Mouse (Mus musculus): ENCODE data around the gene Mt4. TPM values are rescaled to one million over a fixed set of nuclear protein-coding genes. Genes with fewer than 3 reads are reported as not detected.

Gene Mt4
- polyA plus RNA-seq, 1 experiment from 2014 or later: not detected

GRCm38 (mm10) chr8:94180561-94180908 is 43.5 kb downstream of the Mt4 start:
- Histone ChIP-seq H3K4me3 (ENCODE audit: low read depth, low read length) (no peak overlapping the region), H3K9ac (replicated peaks; ENCODE audit: low read depth, low read length) (no peak overlapping the region), H3K4me2 (ENCODE audit: low read depth, low read length) (peak overlapping the region; percentile 53; the same call in 1 of the 2 replicates), H3K4me1 (ENCODE audit: control insufficient read depth, insufficient read depth, low read length) (peaks cover 10% of the 10 kb centered on the region; the same call in 1 of the 2 replicates), H3K27me3 (ENCODE audit: control insufficient read depth, insufficient read depth, low read length) (peaks cover 42% of the 10 kb centered on the region), H3K27ac (ENCODE audit: low read depth, low read length) (no peak overlapping the region), H3K36me3 (ENCODE audit: control insufficient read depth, insufficient read depth, low read length) (no peaks in the 10 kb centered on the region), H3K9me3 (ENCODE audit: control insufficient read depth, low read length) (no peaks in the 10 kb centered on the region)
- WGBS: 70% methylated on average over 1 of the region's 1 CpGs
- no peak for ATAC-seq (ENCODE audit: low read depth)

- Histone ChIP-seq H3K4me3 (ENCODE audit: low read depth, low read length) (no peak overlapping the region), H3K4me1 (ENCODE audit: control insufficient read depth, insufficient read depth, low read length) (peaks cover 15% of the 10 kb centered on the region; the same call in 1 of the 2 replicates), H3K27ac (ENCODE audit: low read depth, low read length) (no peak overlapping the region), H3K9ac (replicated peaks; ENCODE audit: low read depth, low read length) (no peak overlapping the region), H3K36me3 (ENCODE audit: control insufficient read depth, insufficient read depth, low read length) (no peaks in the 10 kb centered on the region), H3K9me3 (ENCODE audit: control insufficient read depth, low read length) (no peaks in the 10 kb centered on the region), H3K4me2 (ENCODE audit: low read depth, low read length) (no peak overlapping the region; the same call in 1 of the 2 replicates), H3K27me3 (ENCODE audit: control insufficient read depth, insufficient read depth, low read length) (peaks cover 53% of the 10 kb centered on the region)
- ATAC-seq (ENCODE audit: low read depth): no peak
- 66% methylated on average over 13 of the region's 13 CpGs for WGBS
Measured at GRCm38 (mm10) chr8:94182055-94182929, 45.3 kb downstream of the Mt4 start.

GRCm38 (mm10) chr8:94183117-94183516 is 46.1 kb downstream of the Mt4 start:
- H3K4me3 ChIP-seq (ENCODE audit: low read depth, low read length): 0 out of 2 replicates have a peak overlapping the region, but pooled peaks have one; percentile 9
- peaks cover 52% of the 10 kb centered on the region for H3K27me3 ChIP-seq (ENCODE audit: control insufficient read depth, insufficient read depth, low read length)
- H3K4me2 ChIP-seq (ENCODE audit: low read depth, low read length): peak overlapping the region; percentile 26
- H3K9ac ChIP-seq (replicated peaks; ENCODE audit: low read depth, low read length): no peak overlapping the region
- peak; percentile 33; the same call in 1 of the 2 replicates for ATAC-seq (ENCODE audit: low read depth)
- H3K36me3 ChIP-seq (ENCODE audit: control insufficient read depth, insufficient read depth, low read length): no peaks in the 10 kb centered on the region
- no peaks in the 10 kb centered on the region for H3K9me3 ChIP-seq (ENCODE audit: control insufficient read depth, low read length)
- no peak overlapping the region for H3K27ac ChIP-seq (ENCODE audit: low read depth, low read length)
- 1% methylated on average over 16 of the region's 16 CpGs for WGBS
- peaks cover 15% of the 10 kb centered on the region; the same call in 1 of the 2 replicates for H3K4me1 ChIP-seq (ENCODE audit: control insufficient read depth, insufficient read depth, low read length)

DNA sequence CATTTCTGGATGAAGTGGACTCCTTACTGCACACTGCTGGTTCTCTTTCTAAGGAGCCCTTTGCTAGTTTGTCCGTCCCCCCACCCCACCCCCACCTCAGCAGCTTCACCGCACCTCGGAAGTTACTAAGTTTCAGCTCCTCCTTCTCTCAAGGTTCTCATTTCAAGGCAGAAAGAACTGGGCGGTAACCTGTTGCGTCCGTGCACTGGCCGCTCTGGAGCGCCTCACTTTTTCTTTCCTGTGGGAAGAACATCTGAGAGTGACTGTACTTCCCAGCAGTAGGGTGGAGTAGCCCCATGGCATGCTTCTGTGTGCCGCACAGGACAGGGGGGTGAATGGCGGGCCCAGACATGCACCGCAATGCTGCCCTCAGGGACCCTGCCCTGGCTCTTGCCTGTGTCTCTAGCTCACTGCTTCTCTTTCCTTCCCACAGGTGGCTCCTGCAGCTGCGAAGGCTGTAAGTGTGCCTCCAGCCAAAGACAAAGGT is 47.4 kb downstream of the Mt4 start:
- WGBS: 13% methylated on average over 12 of the region's 12 CpGs
- H3K27me3 ChIP-seq (ENCODE audit: control insufficient read depth, insufficient read depth, low read length): peaks cover 48% of the 10 kb centered on the region
- no peak overlapping the region for H3K4me2 ChIP-seq (ENCODE audit: low read depth, low read length)
- H3K9me3 ChIP-seq (ENCODE audit: control insufficient read depth, low read length): no peaks in the 10 kb centered on the region
- peaks cover 15% of the 10 kb centered on the region; the same call in 1 of the 2 replicates for H3K4me1 ChIP-seq (ENCODE audit: control insufficient read depth, insufficient read depth, low read length)
- H3K36me3 ChIP-seq (ENCODE audit: control insufficient read depth, insufficient read depth, low read length): no peaks in the 10 kb centered on the region
- ATAC-seq (ENCODE audit: low read depth): no peak
- H3K9ac ChIP-seq (replicated peaks; ENCODE audit: low read depth, low read length): no peak overlapping the region
- no peak overlapping the region for H3K27ac ChIP-seq (ENCODE audit: low read depth, low read length)
- H3K4me3 ChIP-seq (ENCODE audit: low read depth, low read length): no peak overlapping the region

- Histone ChIP-seq H3K4me3 (ENCODE audit: low read depth, low read length) (no peak overlapping the region), H3K9ac (replicated peaks; ENCODE audit: low read depth, low read length) (no peak overlapping the region), H3K4me2 (ENCODE audit: low read depth, low read length) (no peak overlapping the region), H3K9me3 (ENCODE audit: control insufficient read depth, low read length) (no peaks in the 10 kb centered on the region), H3K4me1 (ENCODE audit: control insufficient read depth, insufficient read depth, low read length) (peaks cover 11% of the 10 kb centered on the region; the same call in 1 of the 2 replicates), H3K27me3 (ENCODE audit: control insufficient read depth, insufficient read depth, low read length) (peaks cover 39% of the 10 kb centered on the region), H3K27ac (ENCODE audit: low read depth, low read length) (no peak overlapping the region), H3K36me3 (ENCODE audit: control insufficient read depth, insufficient read depth, low read length) (no peaks in the 10 kb centered on the region)
- 63% methylated on average over 6 of the region's 6 CpGs for WGBS
- ATAC-seq (ENCODE audit: low read depth): no peak
Measured at GRCm38 (mm10) chr8:94185791-94186190, 48.8 kb downstream of the Mt4 start.

- Histone ChIP-seq H3K27me3 (ENCODE audit: control insufficient read depth, insufficient read depth, low read length) (peaks cover 39% of the 10 kb centered on the region), H3K27ac (ENCODE audit: low read depth, low read length) (no peak overlapping the region), H3K9me3 (ENCODE audit: control insufficient read depth, low read length) (no peaks in the 10 kb centered on the region), H3K9ac (replicated peaks; ENCODE audit: low read depth, low read length) (peak overlapping the region; percentile 29; the same call in 1 of the 2 replicates), H3K4me1 (ENCODE audit: control insufficient read depth, insufficient read depth, low read length) (peaks cover 11% of the 10 kb centered on the region; the same call in 1 of the 2 replicates), H3K4me3 (ENCODE audit: low read depth, low read length) (no peak overlapping the region), H3K4me2 (ENCODE audit: low read depth, low read length) (peak overlapping the region; percentile 23; the same call in 1 of the 2 replicates), H3K36me3 (ENCODE audit: control insufficient read depth, insufficient read depth, low read length) (no peaks in the 10 kb centered on the region)
- peak; percentile 47; the same call in 1 of the 2 replicates for ATAC-seq (ENCODE audit: low read depth)
- 3% methylated on average over 17 of the region's 17 CpGs for WGBS
Measured at GRCm38 (mm10) chr8:94186542-94186941, 49.5 kb downstream of the Mt4 start.

DNA sequence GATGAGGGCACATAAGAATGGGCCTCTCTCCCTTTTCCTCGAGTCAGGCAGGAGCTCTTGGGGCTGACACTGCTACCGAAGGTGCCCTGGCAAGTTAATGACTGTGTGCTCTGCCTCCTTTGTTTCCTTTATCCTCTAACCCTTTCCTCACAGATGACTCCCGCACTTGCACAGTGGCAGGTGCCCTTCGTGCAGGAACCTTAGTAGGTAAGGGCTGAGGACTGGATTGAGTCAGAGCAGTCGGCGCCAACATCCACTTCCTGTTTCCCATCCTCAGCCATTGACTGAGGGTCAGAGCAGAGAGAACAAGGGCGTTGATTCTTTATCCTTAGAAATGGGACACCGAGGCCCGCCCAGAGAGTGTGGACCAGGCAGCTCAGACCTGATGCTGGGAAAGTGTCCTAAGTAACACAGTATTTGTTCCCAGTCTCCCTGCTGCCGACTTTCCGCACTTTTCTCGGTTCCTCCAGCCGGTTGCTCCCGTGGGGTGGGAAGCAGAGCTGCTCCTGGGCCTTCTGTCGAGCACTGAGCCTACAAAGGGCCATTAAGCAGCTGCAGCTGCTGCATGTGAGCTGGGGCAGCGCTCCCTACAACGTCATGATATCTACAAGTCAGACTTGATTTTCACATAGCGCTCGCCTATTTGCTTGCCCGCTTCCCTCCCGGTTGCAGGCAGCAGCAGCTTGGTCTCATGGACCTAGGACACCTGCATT is 50.4 kb downstream of the Mt4 start:
- Histone ChIP-seq H3K27me3 (ENCODE audit: control insufficient read depth, insufficient read depth, low read length) (peaks cover 34% of the 10 kb centered on the region), H3K36me3 (ENCODE audit: control insufficient read depth, insufficient read depth, low read length) (no peaks in the 10 kb centered on the region), H3K9me3 (ENCODE audit: control insufficient read depth, low read length) (no peaks in the 10 kb centered on the region), H3K27ac (ENCODE audit: low read depth, low read length) (no peak overlapping the region), H3K4me1 (ENCODE audit: control insufficient read depth, insufficient read depth, low read length) (peaks cover 11% of the 10 kb centered on the region; the same call in 1 of the 2 replicates), H3K9ac (replicated peaks; ENCODE audit: low read depth, low read length) (no peak overlapping the region), H3K4me2 (ENCODE audit: low read depth, low read length) (no peak overlapping the region), H3K4me3 (ENCODE audit: low read depth, low read length) (no peak overlapping the region)
- ATAC-seq (ENCODE audit: low read depth): no peak
- 27% methylated on average over 21 of the region's 21 CpGs for WGBS

Data from neural tube, embryonic 14.5 days (tissue).